Mouse (Mus musculus) MEL (cell line): ENCODE measurements around the gene Cplx2.

Experiments
- CTCF ChIP-seq, 3 experiments: IDR thresholded peaks in 2 of 3; conservative IDR thresholded peaks in 1 of 3; 2 replicates each; pipeline ENCODE4 v1.5.1; 2011 to 2012; ENCODE audit warnings: low read length in 3 of 3, low read depth in 2 of 3, mild to moderate bottlenecking in 2 of 3, improper control_type of control experiment in 1 of 3, inconsistent platforms in 1 of 3, mixed read lengths in 1 of 3, moderate library complexity in 1 of 3; ENCODE audit not compliant: control insufficient read depth in 1 of 3, insufficient read depth in 1 of 3, poor library complexity in 1 of 3, severe bottlenecking in 1 of 3
- EP300 ChIP-seq, 2 experiments: IDR thresholded peaks; 2 replicates each; pipeline ENCODE4 v1.6.1; 2011; ENCODE audit warnings: improper control_type of control experiment in 2 of 2, low read length in 2 of 2, low read depth in 1 of 2, mild to moderate bottlenecking in 1 of 2
- GATA1 ChIP-seq: IDR thresholded peaks from 2 replicates; pipeline ENCODE4 v1.6.1; 2011; ENCODE audit warnings: low read depth, low read length, improper control_type of control experiment
- HCFC1 ChIP-seq: IDR thresholded peaks from 2 replicates; pipeline ENCODE4 v1.6.1; 2012; ENCODE audit warnings: low read depth, mild to moderate bottlenecking, inconsistent platforms, low read length, improper control_type of control experiment, moderate library complexity
- MAFK ChIP-seq: IDR thresholded peaks from 2 replicates; pipeline ENCODE4 v1.6.1; 2011; ENCODE audit warnings: low read depth, mild to moderate bottlenecking, low read length, improper control_type of control experiment, borderline replicate concordance
- MAZ ChIP-seq: IDR thresholded peaks from 2 replicates; pipeline ENCODE4 v1.6.1; 2012; ENCODE audit warnings: low read depth, mild to moderate bottlenecking, inconsistent platforms, low read length, improper control_type of control experiment
- POLR2A ChIP-seq, 2 experiments: IDR thresholded peaks; 2 replicates each; pipeline ENCODE4 v1.6.1; 2011 to 2012; ENCODE audit warnings: low read length in 2 of 2, mild to moderate bottlenecking in 2 of 2, control low read depth in 1 of 2, improper control_type of control experiment in 1 of 2, low read depth in 1 of 2, moderate library complexity in 1 of 2; ENCODE audit not compliant: control insufficient read depth in 1 of 2, insufficient read depth in 1 of 2, poor library complexity in 1 of 2
- TBP ChIP-seq: IDR thresholded peaks from 2 replicates; pipeline ENCODE4 v1.8.0; 2011; ENCODE audit warnings: low read depth, low read length, improper control_type of control experiment
- TCF12 ChIP-seq: IDR thresholded peaks from 2 replicates; pipeline ENCODE4 v1.6.1; 2014; ENCODE audit warnings: low read depth, mild to moderate bottlenecking, inconsistent platforms, low read length, improper control_type of control experiment, moderate library complexity
- USF1 ChIP-seq: IDR thresholded peaks from 2 replicates; pipeline ENCODE4 v1.6.1; 2014; ENCODE audit warnings: low read depth, mild to moderate bottlenecking, inconsistent platforms, low read length, improper control_type of control experiment, moderate library complexity
- ZMIZ1 ChIP-seq: IDR thresholded peaks from 2 replicates; pipeline ENCODE4 v1.6.1; 2012; ENCODE audit warnings: low read depth, mild to moderate bottlenecking, inconsistent platforms, low read length, improper control_type of control experiment, moderate library complexity

DNA sequence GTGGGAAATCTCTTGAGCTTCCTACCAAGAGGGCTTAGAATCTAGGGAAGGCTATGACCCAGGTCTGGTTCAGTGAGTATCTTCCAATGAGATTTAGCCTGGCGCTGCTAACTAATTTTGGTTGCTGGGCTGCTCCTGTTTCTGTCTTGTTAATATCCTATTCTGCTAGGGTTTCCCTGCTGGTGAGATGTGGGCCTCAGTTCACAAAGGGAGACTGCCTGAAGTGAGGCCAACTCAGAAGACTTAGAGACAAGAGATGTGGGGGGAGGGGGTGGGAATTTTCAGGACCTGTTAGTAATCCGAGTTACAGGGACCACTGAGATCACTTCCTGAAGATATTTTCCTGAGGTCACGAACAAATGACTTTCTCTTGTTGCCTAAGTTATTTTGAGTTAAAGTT is 33.1 kb downstream of the Cplx2 start:
- TF ChIP-seq CTCF (IDR thresholded peaks at IDR 0.05 in 2 of 3, conservative IDR thresholded peaks at IDR 0.05 in 1 of 3; ENCODE audit: control insufficient read depth in 1 of 3, insufficient read depth in 1 of 3, low read depth in 2 of 3, low read length in 3 of 3, poor library complexity in 1 of 3, severe bottlenecking in 1 of 3) (no peak), EP300 (IDR thresholded peaks at IDR 0.05; ENCODE audit: low read depth in 1 of 2, low read length in 2 of 2) (no peak), TCF12 (no peak), POLR2A (IDR thresholded peaks at IDR 0.05; ENCODE audit: control insufficient read depth in 1 of 2, insufficient read depth in 1 of 2, low read depth in 1 of 2, low read length in 2 of 2, poor library complexity in 1 of 2) (no peak), USF1 (no peak), ZMIZ1 (no peak), HCFC1 (no peak), TBP (no peak), MAFK (no peak), GATA1 (no peak), MAZ (no peak)
